In genomic region chr7:138472891-138473455, GRCm38 (mm10) we compare ENCODE assay signal across 22 mouse cellular contexts.
DNase-seq lines count a peak whose midpoint lies in the region; ATAC-seq and TF ChIP-seq lines count a peak whose summit lies in the region.
"Had no signal": no experiment of that assay in that cellular context is flagged by ENCODE, and none has a peak within 500 bp of the region (broad histone marks: within the 10 kb centered on the region; RNA-seq: fewer than 3 reads in every experiment).

No protein-coding gene starts in this region.

- TF ChIP-seq CTCF in Patski (IDR thresholded peaks at IDR 0.05), result peak; percentile 20

- no peaks in the 10 kb centered on the region for H3K4me1 ChIP-seq in kidney, embryonic 14.5 days (ENCODE audit: control insufficient read depth, insufficient read depth, low read length)
- H3K4me1 ChIP-seq: embryonic facial prominence, embryonic 15.5 days; hindbrain, embryonic 12.5 days; limb, embryonic 13.5 days; neural tube, embryonic 15.5 days had no signal

- no peak overlapping the region for H3K4me2 ChIP-seq in kidney, embryonic 14.5 days (replicated peaks; ENCODE audit: low read depth, low read length)
- H3K4me2 ChIP-seq: embryonic facial prominence, embryonic 15.5 days; heart, embryonic 13.5 days; hindbrain, embryonic 12.5 days; limb, embryonic 13.5 days; lung, embryonic 14.5 days; neural tube, embryonic 15.5 days had no signal

- POLR2A ChIA-PET in Patski (lab: Charles Lee), result no interaction called here

- no peaks in the 10 kb centered on the region for H3K36me3 ChIP-seq in kidney, embryonic 14.5 days (ENCODE audit: control insufficient read depth, insufficient read depth, low read length)
- H3K36me3 ChIP-seq: embryonic facial prominence, embryonic 15.5 days; heart, embryonic 13.5 days; hindbrain, embryonic 12.5 days; limb, embryonic 13.5 days; neural tube, embryonic 15.5 days had no signal

- 50% methylated on average over 2 of the region's 2 CpGs for WGBS in kidney, embryonic 14.5 days

- in situ Hi-C loops in Patski (cut with MboI; ENCODE audit: low pct_unique_long_range_greater_than_20kb), result no loop called here

- no peaks in the 10 kb centered on the region for H3K27me3 ChIP-seq in kidney, embryonic 14.5 days (ENCODE audit: control insufficient read depth, insufficient read depth, low read length)
- H3K27me3 ChIP-seq in Patski, result no peaks in the 10 kb centered on the region
- H3K27me3 ChIP-seq: embryonic facial prominence, embryonic 15.5 days; heart, embryonic 13.5 days; hindbrain, embryonic 12.5 days; limb, embryonic 13.5 days; neural tube, embryonic 15.5 days had no signal

- no peak for ATAC-seq in kidney, embryonic 14.5 days (ENCODE audit: low FRiP score, low TSS enrichment)
- peak; percentile 40 for ATAC-seq in Patski
- ATAC-seq: forebrain, embryonic 14.5 days; intestine, postnatal 0 days had no signal

- H3K4me3 ChIP-seq in kidney, embryonic 14.5 days (ENCODE audit: low read length), result no peak overlapping the region
- H3K4me3 ChIP-seq: embryonic facial prominence, embryonic 15.5 days; heart, embryonic 13.5 days; hindbrain, embryonic 12.5 days; limb, embryonic 13.5 days; neural tube, embryonic 15.5 days had no signal

- no peak overlapping the region for H3K9ac ChIP-seq in kidney, embryonic 14.5 days (ENCODE audit: low read depth, low read length)
- H3K9ac ChIP-seq: embryonic facial prominence, embryonic 15.5 days; heart, embryonic 13.5 days; hindbrain, embryonic 12.5 days; limb, embryonic 13.5 days; liver, embryonic 14.5 days; lung, embryonic 14.5 days; neural tube, embryonic 15.5 days had no signal

- H3K27ac ChIP-seq in kidney, embryonic 14.5 days (ENCODE audit: low read depth, low read length), result no peak overlapping the region
- H3K27ac ChIP-seq: embryonic facial prominence, embryonic 15.5 days; heart, embryonic 13.5 days; hindbrain, embryonic 12.5 days; limb, embryonic 13.5 days; liver, embryonic 14.5 days; neural tube, embryonic 15.5 days had no signal

- peak; percentile 29 for DNase-seq in heart, adult 11 months
- DNase-seq in heart, postnatal 10 days, result no peak
- peak; percentile 83 for DNase-seq in kidney, adult 9 months
- DNase-seq in Patski (ENCODE audit: low read depth, low spot score), result no peak
- DNase-seq in brain, adult 2 months (ENCODE audit: low read depth, low spot score), result peak; percentile 9
- DNase-seq in adrenal gland, postnatal 36 days, result no peak
- no peak for DNase-seq in thymus, postnatal 4 days
- DNase-seq: adrenal gland, adult 2 months; gastrocnemius, postnatal 10 days; lung, embryonic 14.5 days; right cerebral cortex, adult 18-20 months; right cerebral cortex, postnatal 4 days; thymus, postnatal 14 days had no signal

- CTCF ChIA-PET in Patski (lab: Charles Lee), result interaction anchor here (1.1 kb wide), 1 partner anchor 46 kb away, joined by 3 read pairs; no protein-coding TSS in a partner anchor

- H3K9me3 ChIP-seq in kidney, embryonic 14.5 days (ENCODE audit: control insufficient read depth, low read length), result no peaks in the 10 kb centered on the region
- H3K9me3 ChIP-seq: embryonic facial prominence, embryonic 15.5 days; heart, embryonic 13.5 days; hindbrain, embryonic 12.5 days; limb, embryonic 13.5 days; neural tube, embryonic 15.5 days had no signal

- intact Hi-C loops in heart, postnatal 10 days (cut with DNase I), result no loop called here

Comparison
In these comparisons a context has a peak if more than half of its experiments do, and no peak if none do; other contexts are left out.
1. DNase-seq: peak in heart, adult 11 months (single experiment), kidney, adult 9 months (single experiment) and brain, adult 2 months (single experiment); none in heart, postnatal 10 days (0 of 2), Patski (single experiment), adrenal gland, postnatal 36 days (0 of 2) and thymus, postnatal 4 days (single experiment).